Mouse (Mus musculus) embryonic facial prominence, embryonic 13.5 days (tissue): ENCODE results near the gene Mrpl9. TPM values are rescaled to one million over a fixed set of nuclear protein-coding genes. Genes with fewer than 3 reads are reported as not detected.

ENCODE experiments used
- ATAC-seq: fragments of 200-750 bp; cut with Nextera tagmentation; 2 replicates; pipeline ENCODE4 v1.8.0; 2017; ENCODE audit warnings: low read depth; ENCODE audit not compliant: insufficient number of reproducible peaks, insufficient read depth, low FRiP score, low TSS enrichment
- H3K27ac ChIP-seq: fragments of 300-500 bp; sonication (generic); 2 replicates; pipeline ENCODE4 v1.5.1; 2015; ENCODE audit warnings: moderate library complexity, mild to moderate bottlenecking, inconsistent platforms
- H3K27me3 ChIP-seq: fragments of 300-500 bp; sonication (generic); 2 replicates; pipeline ENCODE4 v1.6.1; 2015; ENCODE audit warnings: mild to moderate bottlenecking, inconsistent platforms
- H3K36me3 ChIP-seq: fragments of 300-500 bp; sonication (generic); 2 replicates; pipeline ENCODE4 v1.6.1; 2015; ENCODE audit warnings: mild to moderate bottlenecking, inconsistent platforms
- H3K4me1 ChIP-seq: fragments of 300-500 bp; sonication (generic); 2 replicates; pipeline ENCODE4 v1.6.1; 2015; ENCODE audit warnings: inconsistent platforms
- H3K4me2 ChIP-seq: fragments of 300-500 bp; sonication (generic); 2 replicates; pipeline ENCODE4 v1.6.1; 2015; ENCODE audit warnings: moderate library complexity, mild to moderate bottlenecking, inconsistent platforms
- H3K4me3 ChIP-seq: fragments of 300-500 bp; sonication (generic); 2 replicates; pipeline ENCODE4 v1.5.1; 2015; ENCODE audit warnings: mild to moderate bottlenecking, inconsistent platforms
- H3K9ac ChIP-seq: fragments of 300-500 bp; sonication (generic); 2 replicates; pipeline ENCODE4 v1.6.1; 2015; ENCODE audit warnings: mild to moderate bottlenecking, inconsistent platforms
- H3K9me3 ChIP-seq: fragments of 300-500 bp; sonication (generic); 2 replicates; pipeline ENCODE4 v1.6.1; 2016; ENCODE audit warnings: inconsistent platforms
- whole genome bisulfite sequencing: fragments of 180-500 bp; shearing (Covaris S2); methylation state at CpG from one replicate; pipeline ENCODE4 v1.1.7; 2015; ENCODE audit warnings: mixed read lengths; 5-methylcytosine and 5-hydroxymethylcytosine counted together
- polyA plus RNA-seq: library from polyadenylated mRNA; unstranded; fragments of >200 nt; fragmentation: Nextera tagmentation; extraction: Ambion mirVana; gene quantifications from 2 replicates; pipeline ENCODE4 v1.2.1, GENCODE M21; 2015

The Mrpl9 gene
- polyA plus RNA-seq, 1 experiment from 2014 or later: 68.9 TPM

GRCm38 (mm10) chr3:94482764-94483385 lies 39.8 kb downstream of the Mrpl9 start:
- H3K36me3 ChIP-seq: no peaks in the 10 kb centered on the region
- peaks cover 6% of the 10 kb centered on the region for H3K4me1 ChIP-seq
- H3K27ac ChIP-seq: no peak overlapping the region
- no peak overlapping the region for H3K4me2 ChIP-seq
- no peaks in the 10 kb centered on the region for H3K9me3 ChIP-seq
- WGBS: 78% methylated on average over 17 of the region's 17 CpGs
- peaks cover 38% of the 10 kb centered on the region for H3K27me3 ChIP-seq
- H3K4me3 ChIP-seq: no peak overlapping the region
- ATAC-seq: no peak
- H3K9ac ChIP-seq: no peak overlapping the region

DNA sequence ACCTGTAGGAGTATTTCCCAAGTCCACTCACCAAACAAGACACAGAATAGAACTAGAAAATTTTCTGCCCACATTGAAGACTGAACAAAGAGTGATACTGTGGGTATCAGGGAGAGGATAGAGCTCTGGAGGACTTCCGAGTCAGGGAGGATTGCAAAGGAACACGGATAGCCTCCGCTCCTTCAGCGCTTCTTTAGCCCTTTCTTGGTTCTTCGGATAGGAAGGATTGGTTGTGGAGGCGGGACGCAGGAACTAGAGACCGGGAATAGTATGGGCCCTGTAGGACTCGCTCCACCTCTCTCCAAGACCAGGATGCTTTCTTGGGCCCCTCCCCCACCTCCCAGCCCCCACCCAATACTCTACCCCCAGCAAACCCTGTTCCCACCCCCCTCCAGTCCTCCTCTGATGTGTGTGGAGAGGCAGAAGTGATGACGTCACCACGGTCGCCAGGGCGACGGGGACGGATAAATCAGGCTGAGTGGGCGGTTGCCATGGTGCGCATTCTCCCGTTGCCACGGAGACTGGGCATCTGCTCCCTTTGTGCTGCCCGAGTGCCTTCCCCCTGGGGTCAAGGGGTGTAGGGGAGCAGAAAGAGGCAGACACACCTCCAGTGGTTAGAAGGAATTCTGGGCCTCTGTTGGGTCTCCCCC lies 40.8 kb downstream of the Mrpl9 start:
- no peaks in the 10 kb centered on the region for H3K9me3 ChIP-seq
- peaks cover 6% of the 10 kb centered on the region for H3K4me1 ChIP-seq
- 12% methylated on average over 20 of the region's 20 CpGs for WGBS
- H3K27ac ChIP-seq: no peak overlapping the region
- H3K4me2 ChIP-seq: no peak overlapping the region
- no peak for ATAC-seq
- no peak overlapping the region for H3K9ac ChIP-seq
- H3K27me3 ChIP-seq: peaks cover 32% of the 10 kb centered on the region
- H3K4me3 ChIP-seq: no peak overlapping the region
- no peaks in the 10 kb centered on the region for H3K36me3 ChIP-seq

DNA sequence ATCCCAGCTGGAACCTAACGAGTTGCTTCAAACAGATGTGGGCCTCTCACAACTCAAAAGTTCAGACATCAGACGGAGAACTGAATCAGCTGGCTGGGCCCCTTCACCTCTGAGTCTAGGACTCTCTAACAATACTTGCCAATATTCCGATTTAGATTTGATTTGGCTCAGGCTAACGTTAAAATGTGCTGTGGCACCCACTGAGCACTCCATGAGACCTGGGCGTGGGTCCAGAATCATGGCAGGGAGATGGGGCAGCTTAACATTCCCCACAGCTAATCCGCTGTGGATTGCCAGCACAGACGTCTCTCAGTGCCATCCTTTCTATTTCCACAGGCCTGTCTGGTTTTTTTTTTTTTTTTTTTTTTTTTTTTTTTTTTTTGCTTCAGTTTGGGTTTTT lies 42.8 kb downstream of the Mrpl9 start:
- WGBS: 64% methylated on average over 7 of the region's 7 CpGs
- no peak overlapping the region for H3K4me3 ChIP-seq
- H3K27ac ChIP-seq: no peak overlapping the region
- no peaks in the 10 kb centered on the region for H3K9me3 ChIP-seq
- no peak overlapping the region for H3K4me2 ChIP-seq
- no peak overlapping the region for H3K9ac ChIP-seq
- ATAC-seq: no peak
- H3K36me3 ChIP-seq: peaks cover 3% of the 10 kb centered on the region; the same call in 1 of the 2 replicates
- peaks cover 6% of the 10 kb centered on the region; the same call in 1 of the 2 replicates for H3K4me1 ChIP-seq
- peaks cover 12% of the 10 kb centered on the region for H3K27me3 ChIP-seq

DNA sequence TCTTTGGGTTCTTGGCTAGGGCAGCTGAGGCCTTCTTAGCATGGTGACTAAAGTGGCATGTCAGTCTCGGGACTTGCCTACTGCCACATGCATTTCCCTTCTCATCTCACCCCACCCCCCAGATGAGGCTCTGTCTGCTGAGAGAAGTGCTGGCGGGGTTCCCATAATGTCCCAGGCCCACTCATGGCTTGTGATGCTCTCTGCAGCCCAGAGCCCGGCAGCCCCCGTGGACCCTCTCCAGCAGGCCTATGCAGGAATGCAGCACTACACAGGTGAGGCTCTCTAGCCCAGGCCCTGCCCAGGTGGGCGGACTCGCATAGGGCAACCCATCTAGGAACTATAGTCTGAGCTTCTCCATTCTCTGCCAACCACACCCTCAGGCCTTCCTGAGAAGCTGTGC lies 44.5 kb downstream of the Mrpl9 start:
- Histone ChIP-seq H3K27ac (no peak overlapping the region), H3K9me3 (no peaks in the 10 kb centered on the region), H3K9ac (no peak overlapping the region), H3K36me3 (peaks cover 4% of the 10 kb centered on the region; the same call in 1 of the 2 replicates), H3K27me3 (no peaks in the 10 kb centered on the region), H3K4me2 (no peak overlapping the region), H3K4me3 (no peak overlapping the region), H3K4me1 (peaks cover 6% of the 10 kb centered on the region; the same call in 1 of the 2 replicates)
- ATAC-seq: peak; percentile 23; the same call in 1 of the 2 replicates
- 70% methylated on average over 6 of the region's 6 CpGs for WGBS

DNA sequence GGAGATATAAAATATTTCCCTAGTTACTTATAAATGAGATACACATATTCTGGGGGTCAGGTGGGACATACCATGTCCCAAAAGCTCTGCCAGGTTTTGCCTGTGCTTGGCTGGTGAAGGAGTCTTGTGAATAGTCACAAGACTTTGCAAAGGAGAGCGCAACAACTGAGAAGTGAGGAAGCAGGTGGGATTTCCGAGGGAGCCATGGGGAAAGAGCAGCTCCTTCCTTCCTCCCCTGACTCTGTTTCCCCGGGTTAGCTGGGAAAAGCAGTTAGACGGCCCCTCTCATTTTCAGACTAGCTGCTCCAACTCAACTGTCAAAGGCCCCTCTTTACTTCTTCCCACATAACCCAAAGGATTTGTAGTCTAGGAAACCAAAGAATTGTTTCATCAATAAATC lies 54.0 kb downstream of the Mrpl9 start:
- 84% methylated on average over 4 of the region's 4 CpGs for WGBS
- Histone ChIP-seq H3K27me3 (no peaks in the 10 kb centered on the region), H3K27ac (no peak overlapping the region), H3K9ac (no peak overlapping the region), H3K36me3 (peaks cover 72% of the 10 kb centered on the region), H3K4me3 (no peak overlapping the region), H3K4me1 (no peaks in the 10 kb centered on the region), H3K4me2 (no peak overlapping the region), H3K9me3 (no peaks in the 10 kb centered on the region)
- no peak for ATAC-seq

Other genes starting within 250 kb of the Mrpl9 start
- not detected in 2 replicates for gene Gm5286, start 246.6 kb upstream of the Mrpl9 start, polyA plus RNA-seq
- gene Gm4778, start 179.3 kb upstream of the Mrpl9 start, polyA plus RNA-seq: not detected in 2 replicates
- 12.2 and 12.3 TPM in 2 replicates for gene Them4, start 133.2 kb upstream of the Mrpl9 start, polyA plus RNA-seq
- gene Them5, start 101.2 kb upstream of the Mrpl9 start, polyA plus RNA-seq: 5.2 and 9.2 TPM in 2 replicates
- gene C2cd4d, start 80.9 kb upstream of the Mrpl9 start, polyA plus RNA-seq: 2.3 and 3.5 TPM in 2 replicates
- 2.3 TPM in 2 replicates for gene Rorc, start 70.5 kb upstream of the Mrpl9 start, polyA plus RNA-seq
- gene Lingo4, start 44.8 kb upstream of the Mrpl9 start, polyA plus RNA-seq: 0.13 and 0.28 TPM in 2 replicates
- gene Tdrkh, start 30.0 kb upstream of the Mrpl9 start, polyA plus RNA-seq: 9.0 TPM in 2 replicates
- gene Oaz3, start 597 bp downstream of the Mrpl9 start, polyA plus RNA-seq: 1.0 TPM in 1 of 2 replicates, not detected in the other
- 6.9 and 9.8 TPM in 2 replicates for gene Celf3, start 35.0 kb downstream of the Mrpl9 start, polyA plus RNA-seq
- 1.2 and 1.5 TPM in 2 replicates for gene Riiad1, start 37.0 kb downstream of the Mrpl9 start, polyA plus RNA-seq
- gene Snx27, start 139.4 kb downstream of the Mrpl9 start, polyA plus RNA-seq: 53.5 and 60.0 TPM in 2 replicates
- not detected in 2 replicates for gene Gm10972, start 199.8 kb downstream of the Mrpl9 start, polyA plus RNA-seq
- 8.6 and 8.7 TPM in 2 replicates for gene Tuft1, start 215.6 kb downstream of the Mrpl9 start, polyA plus RNA-seq